Mouse (Mus musculus) midbrain, embryonic 16.5 days (tissue): ENCODE measurements around the gene Uncx. TPM values are rescaled to one million over a fixed set of nuclear protein-coding genes. Genes with fewer than 3 reads are reported as not detected.
A peak's percentile ranks its signal among the peaks of the same experiment; 100 is the strongest.

ENCODE experiments used
- ATAC-seq: fragments of 200-750 bp; cut with Nextera tagmentation; 2 replicates; pipeline ENCODE4 v1.8.0; 2017; ENCODE audit warnings: moderate TSS enrichment
- H3K27ac ChIP-seq: fragments of 300-500 bp; sonication (generic); 2 replicates; pipeline ENCODE4 v1.5.1; 2014; ENCODE audit warnings: mild to moderate bottlenecking, low read length, mixed read lengths
- H3K27me3 ChIP-seq: fragments of 300-500 bp; sonication (generic); 2 replicates; pipeline ENCODE4 v1.6.1; 2014; ENCODE audit warnings: low read depth, low read length, mixed read lengths; ENCODE audit not compliant: control insufficient read depth, insufficient read depth
- H3K36me3 ChIP-seq: fragments of 300-500 bp; sonication (generic); 2 replicates; pipeline ENCODE4 v1.6.1; 2014; ENCODE audit warnings: mild to moderate bottlenecking, low read length, moderate library complexity, mixed read lengths; ENCODE audit not compliant: control insufficient read depth, insufficient read depth
- H3K4me1 ChIP-seq: fragments of 300-500 bp; sonication (generic); 2 replicates; pipeline ENCODE4 v1.6.1; 2014; ENCODE audit warnings: mild to moderate bottlenecking, low read length, mixed read lengths; ENCODE audit not compliant: control insufficient read depth, insufficient read depth
- H3K4me2 ChIP-seq: fragments of 300-500 bp; sonication (generic); 2 replicates; pipeline ENCODE4 v1.6.1; 2014; ENCODE audit warnings: mild to moderate bottlenecking, low read length, mixed read lengths
- H3K4me3 ChIP-seq: fragments of 300-500 bp; sonication (generic); 2 replicates; pipeline ENCODE4 v1.5.1; 2014; ENCODE audit warnings: low read depth, mild to moderate bottlenecking, low read length, moderate library complexity, mixed read lengths
- H3K9ac ChIP-seq: fragments of 300-500 bp; sonication (generic); 2 replicates; pipeline ENCODE4 v1.6.1; 2014; ENCODE audit warnings: low read depth, low read length, mixed read lengths
- H3K9me3 ChIP-seq: fragments of 300-500 bp; sonication (generic); replicated peaks from 2 replicates; pipeline ENCODE4 v1.6.1; 2014; ENCODE audit warnings: mild to moderate bottlenecking, low read length, mixed read lengths; ENCODE audit not compliant: control insufficient read depth, poor library complexity, severe bottlenecking
- WGBS: fragments of 180-500 bp; shearing (Covaris S2); extraction: QIAGEN DNeasy Blood & Tissue Kit; methylation state at CpG from one replicate; pipeline ENCODE4 v1.1.7; 2014; 5-methylcytosine and 5-hydroxymethylcytosine counted together
- polyA plus RNA-seq: library from polyadenylated mRNA; unstranded; fragments of >200 nt; fragmentation: Nextera tagmentation; extraction: Ambion mirVana; gene quantifications from 2 replicates; pipeline ENCODE4 v1.2.1, GENCODE M21; 2015

Uncx gene
- polyA plus RNA-seq, 1 experiment from 2014 or later: 22.5 TPM

DNA sequence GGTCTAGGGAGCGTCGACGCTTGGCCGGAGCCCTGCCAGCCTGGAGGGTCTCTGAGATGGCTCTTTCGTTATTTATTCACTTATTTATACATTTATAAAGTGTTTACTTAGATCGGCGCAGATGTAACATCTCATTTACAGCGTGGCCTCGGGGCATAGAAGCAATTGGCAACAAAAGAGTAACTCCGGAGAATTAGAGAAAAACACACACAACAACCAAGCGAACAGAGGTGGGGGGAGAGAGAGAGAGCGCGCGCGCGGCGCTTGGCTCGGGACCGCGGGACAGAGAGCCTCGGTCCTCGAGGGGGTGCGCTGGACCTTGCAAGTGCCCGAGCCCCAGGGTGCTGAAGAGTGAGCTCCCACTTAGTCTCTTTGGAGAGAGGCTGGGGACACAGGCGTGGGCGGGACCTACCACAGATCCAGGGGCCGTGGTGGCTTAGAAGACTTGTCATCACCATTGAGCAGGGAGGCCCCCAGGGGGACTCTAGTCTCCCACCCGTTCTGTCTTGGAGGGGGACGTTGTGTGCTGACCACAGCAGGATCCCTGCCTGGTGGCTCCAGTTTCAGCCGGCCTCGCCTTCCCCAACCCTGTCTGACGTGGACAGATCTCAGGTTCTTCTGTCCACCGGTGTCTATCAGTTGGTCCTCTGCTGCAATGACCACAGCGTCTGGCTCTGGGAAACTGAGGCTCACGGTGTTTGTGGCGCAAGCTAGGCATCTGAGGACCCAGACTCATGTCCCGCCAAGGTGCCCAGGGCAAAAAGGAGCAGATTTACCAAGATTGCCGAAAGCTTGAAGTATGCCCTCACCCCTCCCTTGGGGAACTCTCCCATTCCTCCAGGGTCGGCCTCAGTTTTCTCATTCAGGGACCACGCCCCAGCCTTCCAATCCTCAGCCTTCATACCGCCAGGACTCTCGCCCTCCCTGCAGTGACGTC lies 14.5 kb downstream of the Uncx start:
- no peak overlapping the region for H3K4me3 ChIP-seq
- peaks cover 26% of the 10 kb centered on the region for H3K27me3 ChIP-seq
- no peak overlapping the region for H3K27ac ChIP-seq
- no peak overlapping the region for H3K9ac ChIP-seq
- H3K36me3 ChIP-seq: no peaks in the 10 kb centered on the region
- no peak; the same call in 1 of the 2 replicates for ATAC-seq
- WGBS: 2% methylated on average over 42 of the region's 43 CpGs
- H3K4me1 ChIP-seq: peaks cover 26% of the 10 kb centered on the region
- peak overlapping the region; percentile 38 for H3K4me2 ChIP-seq
- H3K9me3 ChIP-seq: no peaks in the 10 kb centered on the region

GRCm38 (mm10) chr5:139558468-139558804 lies 15.1 kb downstream of the Uncx start:
- Histone ChIP-seq H3K36me3 (no peaks in the 10 kb centered on the region), H3K9ac (no peak overlapping the region), H3K27me3 (peaks cover 30% of the 10 kb centered on the region), H3K4me3 (no peak overlapping the region), H3K4me2 (peak overlapping the region; percentile 38), H3K27ac (no peak overlapping the region), H3K4me1 (peaks cover 23% of the 10 kb centered on the region), H3K9me3 (no peaks in the 10 kb centered on the region)
- ATAC-seq: no peak
- WGBS: under 1% methylated on average over 16 of the region's 16 CpGs

- H3K4me1 ChIP-seq: peaks cover 21% of the 10 kb centered on the region
- peaks cover 26% of the 10 kb centered on the region for H3K27me3 ChIP-seq
- H3K27ac ChIP-seq: peak overlapping the region; percentile 34; the same call in 1 of the 2 replicates
- no peak overlapping the region for H3K9ac ChIP-seq
- no peak overlapping the region for H3K4me3 ChIP-seq
- 0 out of 2 replicates have a peak overlapping the region, but pooled peaks have one; percentile 13 for H3K4me2 ChIP-seq
- ATAC-seq: peak; percentile 33; the same call in 1 of the 2 replicates
- no peaks in the 10 kb centered on the region for H3K9me3 ChIP-seq
- WGBS: 7% methylated on average over 12 of the region's 12 CpGs
- no peaks in the 10 kb centered on the region for H3K36me3 ChIP-seq
These were observed 15.8 kb downstream of the Uncx start for GRCm38 (mm10) chr5:139558917-139559660.

DNA sequence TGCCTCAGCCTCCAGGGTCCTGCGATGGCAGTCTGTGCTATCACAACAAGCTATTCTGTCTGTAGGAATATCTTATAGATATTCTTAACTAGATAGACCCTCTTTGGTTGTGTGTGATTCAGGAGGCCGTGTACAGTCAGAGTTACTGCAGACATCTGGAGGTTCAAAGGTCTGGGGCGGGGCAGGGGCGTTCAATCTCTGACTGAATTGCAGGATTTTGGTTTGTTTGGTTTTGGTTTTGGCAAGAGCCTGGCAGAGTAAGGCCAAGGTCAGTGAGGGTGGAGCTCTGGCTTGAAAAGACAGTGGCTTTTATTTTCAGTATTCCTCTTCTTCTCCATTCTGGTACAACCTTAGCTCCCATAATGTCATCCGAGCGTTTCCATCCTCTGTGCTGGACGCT lies 16.5 kb downstream of the Uncx start:
- Histone ChIP-seq H3K9ac (no peak overlapping the region), H3K4me3 (no peak overlapping the region), H3K4me1 (peaks cover 17% of the 10 kb centered on the region), H3K36me3 (no peaks in the 10 kb centered on the region), H3K27me3 (peaks cover 24% of the 10 kb centered on the region), H3K9me3 (no peaks in the 10 kb centered on the region), H3K27ac (no peak overlapping the region), H3K4me2 (no peak overlapping the region)
- no peak for ATAC-seq
- WGBS: 54% methylated on average over 7 of the region's 7 CpGs

DNA sequence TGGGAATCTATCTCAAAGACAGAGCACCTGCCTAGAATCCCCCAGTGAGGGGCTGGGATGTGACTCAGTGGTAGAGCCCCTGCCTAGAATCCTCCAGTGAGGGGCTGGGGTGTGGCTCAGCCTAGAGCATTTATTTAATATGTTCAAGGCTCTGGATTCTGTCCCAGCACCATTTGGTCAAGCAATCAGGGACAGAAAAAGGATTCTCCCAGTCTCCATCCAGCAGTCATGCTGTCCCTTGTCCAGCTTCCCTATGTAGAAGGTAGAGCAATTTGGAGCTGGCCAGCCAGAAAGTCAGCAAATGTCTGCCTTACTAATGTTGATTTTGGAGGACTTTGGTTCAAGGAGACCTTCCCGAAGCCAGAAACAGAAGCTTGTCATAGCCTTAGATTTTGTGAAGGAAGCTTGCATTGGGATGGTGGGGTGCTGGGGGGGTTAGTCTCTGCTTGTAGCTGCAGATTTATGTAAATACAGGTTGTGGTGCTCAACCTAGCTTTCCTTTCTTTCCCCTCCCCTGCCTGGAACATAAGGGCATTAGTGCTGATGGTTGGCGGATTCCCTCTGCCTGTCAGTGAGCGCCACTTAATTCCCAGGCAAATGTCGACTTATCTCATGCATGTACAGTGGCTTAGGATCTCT lies 18.2 kb downstream of the Uncx start:
- no peak for ATAC-seq
- H3K27me3 ChIP-seq: peaks cover 18% of the 10 kb centered on the region
- WGBS: 61% methylated on average over 4 of the region's 4 CpGs
- no peak overlapping the region for H3K9ac ChIP-seq
- no peak overlapping the region for H3K4me2 ChIP-seq
- H3K4me1 ChIP-seq: peaks cover 16% of the 10 kb centered on the region
- no peaks in the 10 kb centered on the region for H3K9me3 ChIP-seq
- no peaks in the 10 kb centered on the region for H3K36me3 ChIP-seq
- no peak overlapping the region for H3K27ac ChIP-seq
- H3K4me3 ChIP-seq: no peak overlapping the region

DNA sequence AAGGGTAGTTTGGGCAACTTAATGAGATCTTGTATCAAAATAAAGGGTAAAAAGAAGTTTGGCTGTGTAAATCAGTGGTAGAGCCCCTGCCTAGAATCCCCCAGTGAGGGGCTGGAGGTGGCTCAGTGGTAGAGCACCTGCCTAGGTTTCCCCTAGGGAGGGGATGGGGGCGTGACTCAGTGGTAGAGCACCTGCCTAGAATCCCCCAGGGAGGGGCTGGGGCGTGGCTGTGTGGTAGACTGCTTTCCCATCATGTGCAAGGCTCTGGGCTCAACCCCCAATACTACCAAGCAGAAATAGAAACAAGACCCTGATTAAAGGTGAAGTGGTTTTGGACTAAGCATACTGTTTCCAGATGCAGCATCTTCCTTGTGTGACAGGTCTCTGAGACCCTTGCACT lies 21.4 kb downstream of the Uncx start:
- no peak for ATAC-seq
- Histone ChIP-seq H3K4me2 (no peak overlapping the region), H3K4me3 (no peak overlapping the region), H3K4me1 (no peaks in the 10 kb centered on the region), H3K9me3 (no peaks in the 10 kb centered on the region), H3K36me3 (no peaks in the 10 kb centered on the region), H3K9ac (no peak overlapping the region), H3K27me3 (peaks cover 15% of the 10 kb centered on the region), H3K27ac (no peak overlapping the region)
- WGBS: 63% methylated on average over 2 of the region's 2 CpGs

- Histone ChIP-seq H3K36me3 (no peaks in the 10 kb centered on the region), H3K27ac (no peak overlapping the region), H3K4me3 (no peak overlapping the region), H3K4me1 (no peaks in the 10 kb centered on the region), H3K9me3 (no peaks in the 10 kb centered on the region), H3K27me3 (peaks cover 9% of the 10 kb centered on the region), H3K9ac (no peak overlapping the region), H3K4me2 (no peak overlapping the region)
- WGBS: 60% methylated on average over 4 of the region's 4 CpGs
- no peak for ATAC-seq
These were observed 22.2 kb downstream of the Uncx start for GRCm38 (mm10) chr5:139565462-139565861.

- Histone ChIP-seq H3K4me3 (no peak overlapping the region), H3K9me3 (no peaks in the 10 kb centered on the region), H3K4me1 (no peaks in the 10 kb centered on the region), H3K4me2 (no peak overlapping the region), H3K9ac (no peak overlapping the region), H3K36me3 (no peaks in the 10 kb centered on the region), H3K27me3 (peaks cover 9% of the 10 kb centered on the region), H3K27ac (no peak overlapping the region)
- WGBS: 65% methylated on average over 6 of the region's 6 CpGs
- ATAC-seq: no peak
These were observed 23.5 kb downstream of the Uncx start for GRCm38 (mm10) chr5:139566640-139567399.
